Mouse (Mus musculus) limb, embryonic 14.5 days (tissue): ENCODE measurements around the gene 5730455P16Rik. TPM values are rescaled to one million over a fixed set of nuclear protein-coding genes. Genes with fewer than 3 reads are reported as not detected.
"Not testable (repeated sequence)": the region's sequence is repeated elsewhere in the genome, so short reads cannot be mapped to it uniquely, and the experiment has no call there.

Experiments
- ATAC-seq: fragments of 200-750 bp; cut with Nextera tagmentation; 2 replicates; pipeline ENCODE4 v1.8.0; 2017; ENCODE audit warnings: low read depth, moderate number of reproducible peaks, moderate TSS enrichment; ENCODE audit not compliant: low FRiP score
- DNase-seq: peaks from one replicate; pipeline ENCODE4 v3.0.0-alpha.2; 2015; ENCODE audit warnings: low spot score
- H3K27ac ChIP-seq: fragments of 300-500 bp; sonication (generic); replicated peaks from 2 replicates; pipeline ENCODE4 v1.5.1; 2014; ENCODE audit warnings: low read depth, mild to moderate bottlenecking, low read length, moderate library complexity, mixed read lengths
- H3K27me3 ChIP-seq: fragments of 300-500 bp; sonication (generic); 2 replicates; pipeline ENCODE4 v1.6.1; 2014; ENCODE audit warnings: low read length, mixed read lengths; ENCODE audit not compliant: control insufficient read depth, insufficient read depth
- H3K36me3 ChIP-seq: fragments of 300-500 bp; sonication (generic); 2 replicates; pipeline ENCODE4 v1.6.1; 2014; ENCODE audit warnings: mild to moderate bottlenecking, low read length, moderate library complexity, mixed read lengths; ENCODE audit not compliant: control insufficient read depth, insufficient read depth
- H3K4me1 ChIP-seq: fragments of 300-500 bp; sonication (generic); 2 replicates; pipeline ENCODE4 v1.6.1; 2014; ENCODE audit warnings: antibody characterized with exemption, low read length, mixed read lengths; ENCODE audit not compliant: control insufficient read depth, insufficient read depth
- H3K4me2 ChIP-seq: fragments of 300-500 bp; sonication (generic); replicated peaks from 2 replicates; pipeline ENCODE4 v1.6.1; 2014; ENCODE audit warnings: low read depth, mild to moderate bottlenecking, low read length, moderate library complexity; ENCODE audit not compliant: severe bottlenecking
- H3K4me3 ChIP-seq: fragments of 300-500 bp; sonication (generic); replicated peaks from 2 replicates; pipeline ENCODE4 v1.5.1; 2014; ENCODE audit warnings: low read length
- H3K9ac ChIP-seq: fragments of 300-500 bp; sonication (generic); 2 replicates; pipeline ENCODE4 v1.6.1; 2014; ENCODE audit warnings: mild to moderate bottlenecking, low read depth, low read length, moderate library complexity; ENCODE audit not compliant: severe bottlenecking
- H3K9me3 ChIP-seq: fragments of 300-500 bp; sonication (generic); 2 replicates; pipeline ENCODE4 v1.6.1; 2016; ENCODE audit warnings: low read length; ENCODE audit not compliant: control insufficient read depth
- POLR2A ChIP-seq: fragments of 200-500 bp; IDR thresholded peaks from 2 replicates; pipeline ENCODE4 v1.8.0; 2012; ENCODE audit warnings: inconsistent platforms, mild to moderate bottlenecking, moderate library complexity, borderline replicate concordance; ENCODE audit not compliant: insufficient read depth, insufficient read length; ENCODE audit errors: extremely low read depth
- WGBS: fragments of 180-500 bp; shearing (Covaris S2); extraction: QIAGEN DNeasy Blood & Tissue Kit; methylation state at CpG from one replicate; pipeline ENCODE4 v1.1.7; 2014; 5-methylcytosine and 5-hydroxymethylcytosine counted together
- polyA plus RNA-seq, 2 experiments: library from polyadenylated mRNA; depleted of rRNA in 1 of 2; stranded (reverse) in 1 of 2; unstranded in 1 of 2; fragments of >200 nt; fragmentation: Nextera tagmentation in 1 of 2; extraction: Ambion mirVana in 1 of 2; gene quantifications; 2 replicates each; pipeline versions ENCODE4 v1.2.1 to v1.2.3; 2012 to 2014

5730455P16Rik gene
- polyA plus RNA-seq, 2 experiments, result 12.7 to 21.7 TPM

DNA sequence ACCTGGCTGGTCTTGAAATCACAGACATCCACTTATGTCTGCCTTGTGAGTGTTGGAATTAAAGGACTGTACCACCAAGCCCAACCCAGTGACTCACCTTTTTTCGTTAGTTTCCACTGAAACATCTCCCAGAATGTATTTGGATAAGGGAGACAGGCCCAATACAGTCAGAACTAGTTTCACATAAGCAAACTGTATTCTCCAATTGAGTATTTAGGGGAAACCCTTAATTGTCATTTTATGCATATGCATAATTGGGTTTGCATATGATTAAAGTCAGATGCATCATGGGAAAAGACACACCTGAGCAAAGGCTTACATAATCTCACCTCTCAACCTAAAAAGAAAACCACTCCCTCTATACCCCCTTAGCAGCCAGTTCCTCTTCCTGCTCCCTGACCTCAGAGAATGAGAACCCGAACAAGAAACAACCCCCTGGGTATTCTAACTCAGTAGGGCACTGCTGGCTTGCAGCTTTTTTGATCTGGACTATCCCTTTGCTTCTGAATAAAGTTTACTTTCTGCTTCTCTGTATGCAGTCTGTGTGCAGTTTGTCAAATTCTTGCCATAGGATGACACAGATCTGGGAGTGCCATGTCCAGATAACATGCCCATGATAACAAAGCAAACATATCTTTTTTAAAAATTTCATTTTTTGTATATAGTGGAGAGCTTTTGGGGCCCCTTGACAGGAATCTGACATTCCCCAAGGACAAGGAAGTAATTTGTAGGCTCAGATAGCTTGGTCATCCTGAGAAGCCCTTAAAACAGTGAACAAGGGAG, 42.6 kb upstream of the 5730455P16Rik start:
- Histone ChIP-seq H3K9ac (no peak overlapping the region), H3K27me3 (no peaks in the 10 kb centered on the region), H3K4me1 (no peaks in the 10 kb centered on the region), H3K4me3 (no peak overlapping the region), H3K4me2 (no peak overlapping the region), H3K9me3 (peaks cover 4% of the 10 kb centered on the region; the same call in 1 of the 2 replicates), H3K27ac (no peak overlapping the region), H3K36me3 (peaks cover 11% of the 10 kb centered on the region)
- 61% methylated on average over 2 of the region's 2 CpGs for WGBS
- ATAC-seq (no peak), DNase-seq (no peak)
- no peak for TF ChIP-seq POLR2A

DNA sequence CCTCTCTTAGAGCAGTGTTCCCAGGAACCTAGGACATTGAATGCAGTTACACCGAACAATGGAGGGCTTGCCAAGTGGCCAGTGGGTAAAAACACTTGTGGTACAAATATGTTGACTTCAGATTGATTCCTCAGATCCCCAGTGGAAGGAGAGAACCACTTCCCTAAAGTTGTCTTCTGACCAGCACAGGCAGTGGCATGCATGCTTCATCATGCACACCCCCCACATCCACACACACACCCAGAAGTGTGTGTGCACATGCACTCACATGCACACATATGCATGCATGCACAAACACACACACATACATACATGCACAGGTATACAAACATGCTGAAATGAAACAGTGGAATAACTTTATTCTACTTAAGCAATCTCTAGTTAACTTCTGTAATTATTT, 41.9 kb upstream of the 5730455P16Rik start:
- Histone ChIP-seq H3K27ac (no peak overlapping the region), H3K4me3 (no peak overlapping the region), H3K36me3 (peaks cover 17% of the 10 kb centered on the region), H3K9me3 (peaks cover 4% of the 10 kb centered on the region; the same call in 1 of the 2 replicates), H3K4me1 (no peaks in the 10 kb centered on the region), H3K9ac (no peak overlapping the region), H3K4me2 (no peak overlapping the region), H3K27me3 (no peaks in the 10 kb centered on the region)
- no peak for ATAC-seq
- 100% methylated on average over 1 of the region's 1 CpGs for WGBS
- TF ChIP-seq POLR2A, result no peak
- no peak for DNase-seq

DNA sequence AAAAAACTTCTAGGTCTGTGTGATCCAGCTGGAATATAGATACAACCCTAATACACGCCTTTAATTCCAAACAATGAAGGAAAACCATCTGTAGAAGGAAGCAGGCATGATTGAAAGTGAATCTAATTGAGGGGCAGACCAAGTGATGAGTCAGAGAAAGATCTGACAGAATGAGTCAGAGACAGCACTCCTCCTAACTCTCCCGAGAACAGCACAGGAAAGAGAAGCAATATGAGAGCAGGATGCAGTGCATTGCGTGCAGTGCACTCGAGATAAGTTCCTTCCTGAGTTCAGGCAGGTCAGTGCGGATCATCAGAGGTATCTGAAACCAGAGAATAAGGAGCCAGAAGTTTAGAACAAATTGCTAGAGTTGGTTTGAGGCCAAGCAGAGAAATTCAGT, 39.3 kb upstream of the 5730455P16Rik start:
- TF ChIP-seq POLR2A, result no peak
- ATAC-seq (no peak), DNase-seq (no peak)
- H3K4me3 ChIP-seq, result no peak overlapping the region
- 92% methylated on average over 5 of the region's 5 CpGs for WGBS
- no peaks in the 10 kb centered on the region for H3K27me3 ChIP-seq
- no peaks in the 10 kb centered on the region for H3K4me1 ChIP-seq
- peaks cover 21% of the 10 kb centered on the region for H3K36me3 ChIP-seq
- no peak overlapping the region for H3K4me2 ChIP-seq
- H3K9ac ChIP-seq, result no peak overlapping the region
- H3K27ac ChIP-seq, result no peak overlapping the region
- H3K9me3 ChIP-seq, result peaks cover 4% of the 10 kb centered on the region; the same call in 1 of the 2 replicates

DNA sequence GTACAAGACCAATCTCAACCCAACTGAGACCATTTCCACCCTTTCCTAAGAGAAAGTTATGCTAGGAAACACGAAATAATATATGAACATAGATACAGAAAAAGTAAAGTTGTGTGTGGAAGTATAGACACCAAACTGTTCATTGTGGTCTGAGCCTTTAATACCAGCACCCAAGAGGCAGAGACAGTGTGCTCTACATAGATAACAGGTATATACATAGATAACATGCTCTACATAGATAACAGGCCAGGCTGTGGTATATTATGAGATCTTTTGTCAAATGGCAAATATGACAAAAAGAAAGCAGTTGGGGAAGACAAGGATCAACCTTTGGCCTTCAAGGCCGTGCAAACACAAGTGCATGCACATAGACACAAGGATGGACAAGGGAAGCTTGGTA, 32.5 kb upstream of the 5730455P16Rik start:
- H3K27me3 ChIP-seq, result no peaks in the 10 kb centered on the region
- no peak overlapping the region for H3K4me2 ChIP-seq
- no peak for ATAC-seq
- H3K27ac ChIP-seq, result no peak overlapping the region
- no peaks in the 10 kb centered on the region for H3K9me3 ChIP-seq
- H3K36me3 ChIP-seq, result peaks cover 61% of the 10 kb centered on the region
- no peaks in the 10 kb centered on the region for H3K4me1 ChIP-seq
- no peak overlapping the region for H3K9ac ChIP-seq
- TF ChIP-seq POLR2A, result no peak
- no peak for DNase-seq
- WGBS, result 91% methylated on average over 2 of the region's 2 CpGs
- no peak overlapping the region for H3K4me3 ChIP-seq

DNA sequence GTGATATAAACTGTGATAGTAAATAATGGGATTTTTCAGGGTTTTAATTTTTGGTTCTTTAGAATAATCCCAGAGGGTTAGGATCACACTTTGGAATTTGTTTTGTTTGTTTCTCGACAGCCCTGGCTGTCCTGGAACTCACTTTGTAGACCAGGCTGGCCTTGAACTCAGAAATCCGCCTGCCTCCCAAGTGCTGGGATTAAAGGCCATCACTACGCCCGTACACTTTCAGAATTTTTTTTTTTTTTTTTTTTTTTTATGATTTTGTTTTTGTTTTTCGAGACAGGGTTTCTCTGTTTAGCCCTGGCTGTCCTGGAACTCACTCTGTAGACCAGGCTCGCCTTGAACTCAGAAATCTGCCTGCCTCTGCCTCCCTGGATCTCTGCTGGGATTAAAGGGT, 30.0 kb upstream of the 5730455P16Rik start:
- 97% methylated on average over 6 of the region's 6 CpGs for WGBS
- not testable (repeated sequence) for H3K27me3 ChIP-seq, H3K9me3 ChIP-seq, DNase-seq, H3K27ac ChIP-seq, ATAC-seq, H3K4me1 ChIP-seq, H3K4me2 ChIP-seq, H3K4me3 ChIP-seq, H3K9ac ChIP-seq
- peaks cover 73% of the 10 kb centered on the region for H3K36me3 ChIP-seq
